Mouse (Mus musculus): ENCODE measurements around the gene Rbm33.

The Rbm33 gene

GRCm38 (mm10) chr5:28456366-28456765 lies 139.4 kb downstream of the Rbm33 start:
- H3K27me3 ChIP-seq (ENCODE audit: control insufficient read depth, insufficient read depth, low read length, poor library complexity, severe bottlenecking): no peaks in the 10 kb centered on the region
- no peaks in the 10 kb centered on the region for H3K36me3 ChIP-seq (ENCODE audit: control insufficient read depth, insufficient read depth, low read length, poor library complexity, severe bottlenecking)
- no peak for DNase-seq (ENCODE audit: low read depth, low spot score)

GRCm38 (mm10) chr5:28457921-28458641 lies 141.2 kb downstream of the Rbm33 start:
- DNase-seq (ENCODE audit: low read depth, low spot score): no peak
- Histone ChIP-seq H3K27me3 (ENCODE audit: control insufficient read depth, insufficient read depth, low read length, poor library complexity, severe bottlenecking) (no peaks in the 10 kb centered on the region), H3K36me3 (ENCODE audit: control insufficient read depth, insufficient read depth, low read length, poor library complexity, severe bottlenecking) (no peaks in the 10 kb centered on the region)

GRCm38 (mm10) chr5:28458821-28459240 lies 141.9 kb downstream of the Rbm33 start:
- DNase-seq (ENCODE audit: low read depth, low spot score): no peak
- no peaks in the 10 kb centered on the region for H3K27me3 ChIP-seq (ENCODE audit: control insufficient read depth, insufficient read depth, low read length, poor library complexity, severe bottlenecking)

GRCm38 (mm10) chr5:28459456-28460225 lies 142.7 kb downstream of the Rbm33 start:
- H3K36me3 ChIP-seq (ENCODE audit: control insufficient read depth, insufficient read depth, low read length, poor library complexity, severe bottlenecking): no peaks in the 10 kb centered on the region
- no peak for DNase-seq (ENCODE audit: low read depth, low spot score)
- H3K27me3 ChIP-seq (ENCODE audit: control insufficient read depth, insufficient read depth, low read length, poor library complexity, severe bottlenecking): no peaks in the 10 kb centered on the region

More at GRCm38 (mm10) chr5:28458821-28459240, 141.9 kb downstream of the Rbm33 start:
- H3K36me3 ChIP-seq (ENCODE audit: control insufficient read depth, insufficient read depth, low read length, poor library complexity, severe bottlenecking): no peaks in the 10 kb centered on the region

GRCm38 (mm10) chr5:28460556-28461350 lies 143.8 kb downstream of the Rbm33 start:
- no peaks in the 10 kb centered on the region for H3K36me3 ChIP-seq (ENCODE audit: control insufficient read depth, insufficient read depth, low read length, poor library complexity, severe bottlenecking)
- no peak for DNase-seq (ENCODE audit: low read depth, low spot score)
- no peaks in the 10 kb centered on the region for H3K27me3 ChIP-seq (ENCODE audit: control insufficient read depth, insufficient read depth, low read length, poor library complexity, severe bottlenecking)

- H3K27me3 ChIP-seq (ENCODE audit: control insufficient read depth, insufficient read depth, low read length, poor library complexity, severe bottlenecking): no peaks in the 10 kb centered on the region
- no peaks in the 10 kb centered on the region for H3K36me3 ChIP-seq (ENCODE audit: control insufficient read depth, insufficient read depth, low read length, poor library complexity, severe bottlenecking)
- no peak for DNase-seq (ENCODE audit: low read depth, low spot score)
Measured at GRCm38 (mm10) chr5:28461376-28461775, 144.5 kb downstream of the Rbm33 start.

- Histone ChIP-seq H3K36me3 (ENCODE audit: control insufficient read depth, insufficient read depth, low read length, poor library complexity, severe bottlenecking) (no peaks in the 10 kb centered on the region), H3K27me3 (ENCODE audit: control insufficient read depth, insufficient read depth, low read length, poor library complexity, severe bottlenecking) (no peaks in the 10 kb centered on the region)
- DNase-seq (ENCODE audit: low read depth, low spot score): no peak
Measured at GRCm38 (mm10) chr5:28462741-28463590, 146.0 kb downstream of the Rbm33 start.

- no peaks in the 10 kb centered on the region for H3K27me3 ChIP-seq (ENCODE audit: control insufficient read depth, insufficient read depth, low read length, poor library complexity, severe bottlenecking)
- no peak for DNase-seq (ENCODE audit: low read depth, low spot score)
- no peaks in the 10 kb centered on the region for H3K36me3 ChIP-seq (ENCODE audit: control insufficient read depth, insufficient read depth, low read length, poor library complexity, severe bottlenecking)
Measured at GRCm38 (mm10) chr5:28463656-28464055, 146.7 kb downstream of the Rbm33 start.

GRCm38 (mm10) chr5:28464361-28465098 lies 147.6 kb downstream of the Rbm33 start:
- Histone ChIP-seq H3K36me3 (ENCODE audit: control insufficient read depth, insufficient read depth, low read length, poor library complexity, severe bottlenecking) (no peaks in the 10 kb centered on the region), H3K27me3 (ENCODE audit: control insufficient read depth, insufficient read depth, low read length, poor library complexity, severe bottlenecking) (no peaks in the 10 kb centered on the region)
- DNase-seq (ENCODE audit: low read depth, low spot score): no peak

- no peaks in the 10 kb centered on the region for H3K27me3 ChIP-seq (ENCODE audit: control insufficient read depth, insufficient read depth, low read length, poor library complexity, severe bottlenecking)
- H3K36me3 ChIP-seq (ENCODE audit: control insufficient read depth, insufficient read depth, low read length, poor library complexity, severe bottlenecking): no peaks in the 10 kb centered on the region
- DNase-seq (ENCODE audit: low read depth, low spot score): no peak
Measured at GRCm38 (mm10) chr5:28465099-28465406, 148.1 kb downstream of the Rbm33 start.

GRCm38 (mm10) chr5:28465526-28465925 lies 148.6 kb downstream of the Rbm33 start:
- no peaks in the 10 kb centered on the region for H3K27me3 ChIP-seq (ENCODE audit: control insufficient read depth, insufficient read depth, low read length, poor library complexity, severe bottlenecking)
- H3K36me3 ChIP-seq (ENCODE audit: control insufficient read depth, insufficient read depth, low read length, poor library complexity, severe bottlenecking): no peaks in the 10 kb centered on the region
- DNase-seq (ENCODE audit: low read depth, low spot score): no peak

GRCm38 (mm10) chr5:28466351-28466750 lies 149.4 kb downstream of the Rbm33 start:
- H3K36me3 ChIP-seq (ENCODE audit: control insufficient read depth, insufficient read depth, low read length, poor library complexity, severe bottlenecking): no peaks in the 10 kb centered on the region
- H3K27me3 ChIP-seq (ENCODE audit: control insufficient read depth, insufficient read depth, low read length, poor library complexity, severe bottlenecking): no peaks in the 10 kb centered on the region
- DNase-seq (ENCODE audit: low read depth, low spot score): no peak

GRCm38 (mm10) chr5:28466760-28467306 lies 149.9 kb downstream of the Rbm33 start, which contains the start of gene Shh:
Gene Shh (minus strand): TSS chr5:28467256.
- no peaks in the 10 kb centered on the region for H3K27me3 ChIP-seq (ENCODE audit: control insufficient read depth, insufficient read depth, low read length, poor library complexity, severe bottlenecking)
- DNase-seq (ENCODE audit: low read depth, low spot score): no peak
- H3K36me3 ChIP-seq (ENCODE audit: control insufficient read depth, insufficient read depth, low read length, poor library complexity, severe bottlenecking): no peaks in the 10 kb centered on the region

Measured in splenic B cell, adult 2 months (primary cell).